Comparison of ENCODE assay signal across 8 mouse cellular contexts in the genomic region with DNA sequence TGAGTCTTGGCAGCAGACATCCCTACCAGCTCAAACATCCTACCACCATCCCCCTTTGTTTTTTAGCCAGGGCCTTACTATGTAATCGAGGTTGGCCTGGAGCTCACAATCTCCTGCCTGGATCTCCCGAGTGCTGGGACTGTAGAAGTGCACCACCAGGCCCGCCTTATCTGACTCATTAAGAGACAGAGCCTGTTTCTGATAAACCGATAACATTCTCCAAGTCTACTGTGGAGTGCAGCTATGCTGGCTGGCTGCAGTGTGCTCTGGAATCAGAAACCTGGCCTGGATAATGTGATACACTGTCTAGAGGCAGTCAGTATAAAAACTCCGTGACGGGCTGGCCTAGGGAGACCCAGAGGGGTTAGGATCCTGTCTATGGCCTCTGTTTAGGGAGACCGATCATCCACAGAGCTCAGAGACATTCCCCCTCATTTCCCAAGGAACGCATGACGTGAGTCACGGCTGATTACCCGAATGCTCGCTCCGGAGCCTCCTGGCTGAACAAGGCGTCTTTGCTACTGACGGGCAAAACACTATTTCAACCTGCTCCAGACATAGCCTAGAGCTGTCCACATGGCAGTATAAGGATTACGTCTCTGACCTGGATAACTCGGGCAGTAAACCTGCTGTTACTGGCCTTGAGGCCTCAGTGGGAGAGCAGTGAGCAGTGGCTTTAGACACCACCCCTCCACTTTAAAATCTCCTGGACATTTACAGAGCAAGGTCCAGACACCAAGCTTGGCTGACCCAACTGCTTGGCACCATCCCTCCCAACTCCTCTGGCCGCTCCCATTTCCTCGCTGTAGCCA. TPM values are rescaled to one million over a fixed set of nuclear protein-coding genes. Genes with fewer than 3 reads are reported as not detected.
DNase-seq lines count a peak whose midpoint lies in the region; ATAC-seq lines count a peak whose summit lies in the region.

No protein-coding gene starts in this region.

- no peak for ATAC-seq in midbrain, embryonic 14.5 days (ENCODE audit: low FRiP score, low TSS enrichment)
- no peak for ATAC-seq in midbrain, embryonic 15.5 days (replicated peaks)
- ATAC-seq in kidney, embryonic 14.5 days (ENCODE audit: low FRiP score, low TSS enrichment): peak; percentile 50
- ATAC-seq in stomach, embryonic 14.5 days (ENCODE audit: insufficient number of reproducible peaks, insufficient read depth, low FRiP score, low read depth): no peak

- no peak overlapping the region for H3K4me3 ChIP-seq in midbrain, embryonic 14.5 days (replicated peaks; ENCODE audit: low read depth, low read length)
- no peak overlapping the region for H3K4me3 ChIP-seq in midbrain, embryonic 15.5 days
- H3K4me3 ChIP-seq in embryonic facial prominence, embryonic 10.5 days: peak overlapping the region; percentile 9; the same call in 1 of the 2 replicates
- no peak overlapping the region for H3K4me3 ChIP-seq in kidney, embryonic 14.5 days (ENCODE audit: low read length)
- H3K4me3 ChIP-seq in stomach, embryonic 14.5 days (ENCODE audit: low read depth, low read length): no peak overlapping the region

- H3K36me3 ChIP-seq in midbrain, embryonic 14.5 days (ENCODE audit: control insufficient read depth, insufficient read depth, low read length): no peaks in the 10 kb centered on the region
- H3K36me3 ChIP-seq in midbrain, embryonic 15.5 days (replicated peaks): no peaks in the 10 kb centered on the region
- peaks cover 17% of the 10 kb centered on the region; the same call in 1 of the 2 replicates for H3K36me3 ChIP-seq in embryonic facial prominence, embryonic 10.5 days (replicated peaks)
- no peaks in the 10 kb centered on the region for H3K36me3 ChIP-seq in kidney, embryonic 14.5 days (ENCODE audit: control insufficient read depth, insufficient read depth, low read length)
- H3K36me3 ChIP-seq in stomach, embryonic 14.5 days (ENCODE audit: control insufficient read depth, insufficient read depth, low read length): no peaks in the 10 kb centered on the region

- H3K27ac ChIP-seq in midbrain, embryonic 14.5 days (replicated peaks; ENCODE audit: low read depth, low read length): no peak overlapping the region
- no peak overlapping the region for H3K27ac ChIP-seq in midbrain, embryonic 15.5 days
- peak overlapping the region; percentile 67 for H3K27ac ChIP-seq in embryonic facial prominence, embryonic 10.5 days (replicated peaks)
- peak overlapping the region; percentile 32; the same call in 1 of the 2 replicates for H3K27ac ChIP-seq in kidney, embryonic 14.5 days (ENCODE audit: low read depth, low read length)
- no peak overlapping the region; the same call in 1 of the 2 replicates for H3K27ac ChIP-seq in stomach, embryonic 14.5 days (ENCODE audit: low read length)

- H3K27me3 ChIP-seq in midbrain, embryonic 14.5 days (ENCODE audit: control insufficient read depth, insufficient read depth, low read length): no peaks in the 10 kb centered on the region
- no peaks in the 10 kb centered on the region for H3K27me3 ChIP-seq in midbrain, embryonic 15.5 days (replicated peaks)
- H3K27me3 ChIP-seq in embryonic facial prominence, embryonic 10.5 days (replicated peaks; ENCODE audit: low read depth, poor library complexity, severe bottlenecking): no peaks in the 10 kb centered on the region
- no peaks in the 10 kb centered on the region for H3K27me3 ChIP-seq in kidney, embryonic 14.5 days (ENCODE audit: control insufficient read depth, insufficient read depth, low read length)
- H3K27me3 ChIP-seq in stomach, embryonic 14.5 days (ENCODE audit: control insufficient read depth, insufficient read depth, low read length): no peaks in the 10 kb centered on the region

- 36% methylated on average over 19 of the region's 19 CpGs for WGBS in midbrain, embryonic 14.5 days
- WGBS in midbrain, embryonic 15.5 days: 47% methylated on average over 19 of the region's 19 CpGs
- WGBS in embryonic facial prominence, embryonic 10.5 days: 52% methylated on average over 19 of the region's 19 CpGs
- WGBS in kidney, embryonic 14.5 days: 35% methylated on average over 19 of the region's 19 CpGs
- WGBS in stomach, embryonic 14.5 days: 48% methylated on average over 19 of the region's 19 CpGs

- no peak overlapping the region for H3K4me2 ChIP-seq in midbrain, embryonic 14.5 days (ENCODE audit: low read length)
- H3K4me2 ChIP-seq in midbrain, embryonic 15.5 days: no peak overlapping the region
- H3K4me2 ChIP-seq in kidney, embryonic 14.5 days (replicated peaks; ENCODE audit: low read depth, low read length): no peak overlapping the region
- H3K4me2 ChIP-seq in stomach, embryonic 14.5 days (replicated peaks; ENCODE audit: low read depth, low read length): no peak overlapping the region

- no peaks in the 10 kb centered on the region for H3K9me3 ChIP-seq in midbrain, embryonic 14.5 days (ENCODE audit: control insufficient read depth, low read length)
- no peaks in the 10 kb centered on the region for H3K9me3 ChIP-seq in midbrain, embryonic 15.5 days
- H3K9me3 ChIP-seq in embryonic facial prominence, embryonic 10.5 days: no peaks in the 10 kb centered on the region
- no peaks in the 10 kb centered on the region for H3K9me3 ChIP-seq in kidney, embryonic 14.5 days (ENCODE audit: control insufficient read depth, low read length)
- H3K9me3 ChIP-seq in stomach, embryonic 14.5 days (ENCODE audit: control insufficient read depth, low read depth, low read length): no peaks in the 10 kb centered on the region

- peaks cover 29% of the 10 kb centered on the region for H3K4me1 ChIP-seq in midbrain, embryonic 14.5 days (ENCODE audit: control insufficient read depth, insufficient read depth, low read length)
- H3K4me1 ChIP-seq in midbrain, embryonic 15.5 days: peaks cover 40% of the 10 kb centered on the region
- H3K4me1 ChIP-seq in embryonic facial prominence, embryonic 10.5 days: peaks cover 99% of the 10 kb centered on the region
- H3K4me1 ChIP-seq in kidney, embryonic 14.5 days (ENCODE audit: control insufficient read depth, insufficient read depth, low read length): peaks cover 87% of the 10 kb centered on the region
- peaks cover 85% of the 10 kb centered on the region for H3K4me1 ChIP-seq in stomach, embryonic 14.5 days (ENCODE audit: control insufficient read depth, insufficient read depth, low read length)

- H3K9ac ChIP-seq in midbrain, embryonic 14.5 days (replicated peaks; ENCODE audit: low read length): no peak overlapping the region
- H3K9ac ChIP-seq in midbrain, embryonic 15.5 days: no peak overlapping the region
- no peak overlapping the region for H3K9ac ChIP-seq in kidney, embryonic 14.5 days (ENCODE audit: low read depth, low read length)
- 0 out of 2 replicates have a peak overlapping the region, but pooled peaks have one; percentile 6 for H3K9ac ChIP-seq in stomach, embryonic 14.5 days (replicated peaks; ENCODE audit: low read depth, low read length)

- peak; percentile 50 for DNase-seq in midbrain, embryonic 14.5 days
- peak; percentile 48 for DNase-seq in embryonic facial prominence, embryonic 10.5 days (ENCODE audit: low spot score)
- DNase-seq in T-cell, adult 2 months (ENCODE audit: low spot score): no peak
- DNase-seq in layer of hippocampus, adult 11-12 months (ENCODE audit: low spot score): no peak
- DNase-seq in B cell, adult 2 months: no peak

RNA-seq across cellular contexts. Expression of a gene that starts 11.8 kb away (rescaled TPM):
- polyA plus RNA-seq in midbrain, embryonic 14.5 days (2014; fragmentation: Nextera tagmentation; extraction: Ambion mirVana): 4.9 and 7.7 TPM in 2 replicates
- polyA plus RNA-seq in midbrain, embryonic 15.5 days (2015; fragmentation: Nextera tagmentation; extraction: Ambion mirVana): 7.2 and 9.1 TPM in 2 replicates
- 23.4 and 25.5 TPM in 2 replicates for polyA plus RNA-seq in embryonic facial prominence, embryonic 10.5 days (2016; fragmentation: Nextera tagmentation; extraction: Ambion mirVana)
- polyA plus RNA-seq in kidney, embryonic 14.5 days (2014; fragmentation: Nextera tagmentation; extraction: Ambion mirVana): 17.6 and 21.2 TPM in 2 replicates
- polyA plus RNA-seq in stomach, embryonic 14.5 days (2014; fragmentation: Nextera tagmentation; extraction: Ambion mirVana): 16.5 and 17.3 TPM in 2 replicates

Comparison
In these comparisons a context has a peak if more than half of its experiments do, and no peak if none do; other contexts are left out.
1. DNase-seq: peak in midbrain, embryonic 14.5 days (single experiment) and embryonic facial prominence, embryonic 10.5 days (single experiment); none in T-cell, adult 2 months (single experiment), layer of hippocampus, adult 11-12 months (single experiment) and B cell, adult 2 months (0 of 2).
2. H3K27ac ChIP-seq: peak in embryonic facial prominence, embryonic 10.5 days (single experiment) and kidney, embryonic 14.5 days (single experiment); none in midbrain, embryonic 14.5 days (single experiment), midbrain, embryonic 15.5 days (single experiment) and stomach, embryonic 14.5 days (single experiment).